Mouse (Mus musculus): ENCODE results near the gene Vwa8. TPM values are rescaled to one million over a fixed set of nuclear protein-coding genes. Genes with fewer than 3 reads are reported as not detected.
A peak's percentile ranks its signal among the peaks of the same experiment; 100 is the strongest.

The Vwa8 gene
- total RNA-seq, 2 experiments from 2014 or later = 129 to 144 TPM

- no peak for DNase-seq
Measured at GRCm38 (mm10) chr14:79144278-79145224, 295.7 kb downstream of the Vwa8 start.

GRCm38 (mm10) chr14:79151711-79152110 is 302.9 kb downstream of the Vwa8 start:
- DNase-seq = peak; percentile 44

- no peak for DNase-seq
Measured at GRCm38 (mm10) chr14:79153896-79154295, 305.0 kb downstream of the Vwa8 start.

GRCm38 (mm10) chr14:79154961-79155360 is 306.1 kb downstream of the Vwa8 start:
- no peak for DNase-seq

- DNase-seq = no peak
Measured at GRCm38 (mm10) chr14:79156526-79157411, 307.9 kb downstream of the Vwa8 start.

- peak; percentile 71 for DNase-seq
Measured at GRCm38 (mm10) chr14:79157451-79158218, 308.8 kb downstream of the Vwa8 start.

- no peak for DNase-seq
Measured at GRCm38 (mm10) chr14:79158219-79158521, 309.3 kb downstream of the Vwa8 start.

- DNase-seq = no peak
Measured at GRCm38 (mm10) chr14:79158673-79159200, 309.9 kb downstream of the Vwa8 start.

- no peak for DNase-seq
Measured at GRCm38 (mm10) chr14:79159451-79159850, 310.6 kb downstream of the Vwa8 start.

- DNase-seq = no peak
Measured at GRCm38 (mm10) chr14:79160486-79160885, 311.6 kb downstream of the Vwa8 start.

GRCm38 (mm10) chr14:79160966-79161365 is 312.1 kb downstream of the Vwa8 start:
- DNase-seq = no peak

GRCm38 (mm10) chr14:79161741-79162140 is 312.9 kb downstream of the Vwa8 start:
- no peak for DNase-seq

GRCm38 (mm10) chr14:79162678-79163077 is 313.8 kb downstream of the Vwa8 start:
- no peak for DNase-seq

- no peak for DNase-seq
Measured at GRCm38 (mm10) chr14:79164334-79164733, 315.5 kb downstream of the Vwa8 start.

GRCm38 (mm10) chr14:79164925-79165324 is 316.1 kb downstream of the Vwa8 start:
- no peak for DNase-seq

- DNase-seq = no peak
Measured at GRCm38 (mm10) chr14:79174526-79174925, 325.7 kb downstream of the Vwa8 start.

GRCm38 (mm10) chr14:79177754-79178153 is 328.9 kb downstream of the Vwa8 start:
- DNase-seq = no peak

GRCm38 (mm10) chr14:79178247-79178646 is 329.4 kb downstream of the Vwa8 start:
- DNase-seq = no peak

GRCm38 (mm10) chr14:79180078-79180730 is 331.4 kb downstream of the Vwa8 start:
- DNase-seq = no peak

GRCm38 (mm10) chr14:79181748-79182147 is 332.9 kb downstream of the Vwa8 start:
- DNase-seq = no peak

GRCm38 (mm10) chr14:79182801-79183200 is 333.9 kb downstream of the Vwa8 start:
- no peak for DNase-seq

GRCm38 (mm10) chr14:79183261-79183660 is 334.4 kb downstream of the Vwa8 start:
- peak; percentile 39 for DNase-seq

Data from heart, postnatal 4 days (tissue).